Mouse (Mus musculus): ENCODE results near the gene Htr7.

The Htr7 gene

GRCm38 (mm10) chr19:36057231-36057811, at the start of gene Htr7:
Gene Htr7, minus strand, starts transcription at chr19:36057507.
- peak; percentile 77 for DNase-seq

GRCm38 (mm10) chr19:36103909-36104308, 46.6 kb upstream of the Htr7 start:
- no peak for DNase-seq

GRCm38 (mm10) chr19:36098916-36099315, 41.6 kb upstream of the Htr7 start:
- DNase-seq, result no peak

GRCm38 (mm10) chr19:36098265-36098664, 41.0 kb upstream of the Htr7 start:
- DNase-seq, result no peak

- no peak for DNase-seq
Measured at GRCm38 (mm10) chr19:36097194-36097593, 39.9 kb upstream of the Htr7 start.

- DNase-seq, result peak; percentile 71
Measured at GRCm38 (mm10) chr19:36090781-36091180, 33.5 kb upstream of the Htr7 start.

GRCm38 (mm10) chr19:36083262-36084225, 26.2 kb upstream of the Htr7 start, which contains the start of gene Rpp30:
Gene Rpp30, plus strand, starts transcription at chr19:36083716.
- DNase-seq, result peak; percentile 93

GRCm38 (mm10) chr19:36082606-36083261, 25.4 kb upstream of the Htr7 start:
- peak; percentile 84 for DNase-seq

GRCm38 (mm10) chr19:36062801-36063529, 5.7 kb upstream of the Htr7 start:
- DNase-seq, result no peak

GRCm38 (mm10) chr19:36056502-36057221, 645 bp downstream of the Htr7 start:
- DNase-seq, result peak; percentile 19

GRCm38 (mm10) chr19:36046046-36046445, 11.3 kb downstream of the Htr7 start:
- no peak for DNase-seq

- DNase-seq, result no peak
Measured at GRCm38 (mm10) chr19:36014836-36015235, 42.5 kb downstream of the Htr7 start.

GRCm38 (mm10) chr19:36006277-36006676, 51.0 kb downstream of the Htr7 start:
- DNase-seq, result no peak

GRCm38 (mm10) chr19:36004961-36005360, 52.3 kb downstream of the Htr7 start:
- DNase-seq, result no peak

- no peak for DNase-seq
Measured at GRCm38 (mm10) chr19:36002476-36003445, 54.5 kb downstream of the Htr7 start.

GRCm38 (mm10) chr19:36001512-36001911, 55.8 kb downstream of the Htr7 start:
- peak; percentile 38 for DNase-seq

GRCm38 (mm10) chr19:36000955-36001354, 56.4 kb downstream of the Htr7 start:
- no peak for DNase-seq

- no peak for DNase-seq
Measured at GRCm38 (mm10) chr19:35997384-35997783, 59.9 kb downstream of the Htr7 start.

- no peak for DNase-seq
Measured at GRCm38 (mm10) chr19:35987461-35987860, 69.8 kb downstream of the Htr7 start.

- no peak for DNase-seq
Measured at GRCm38 (mm10) chr19:35974681-35975080, 82.6 kb downstream of the Htr7 start.

GRCm38 (mm10) chr19:35957656-35958055, 99.7 kb downstream of the Htr7 start:
- no peak for DNase-seq

Measured in embryo, embryonic 11 days (tissue).